Mouse (Mus musculus): ENCODE measurements around the gene Hist1h3f.

- no peak for TF ChIP-seq POLR2A (IDR thresholded peaks at IDR 0.05; ENCODE audit: extremely low read depth, insufficient read depth, low read length)
- no peak for TF ChIP-seq CTCF (IDR thresholded peaks at IDR 0.05; ENCODE audit: low read depth, low read length)
These were observed 6.9 kb downstream of the Hist1h3f start for GRCm38 (mm10) chr13:23550761-23551145.

All from liver, adult 2 months (tissue).